Mouse (Mus musculus) liver, embryonic 14.5 days (tissue): Measurements from ENCODE around the gene Gm5142. TPM values are rescaled to one million over a fixed set of nuclear protein-coding genes. Genes with fewer than 3 reads are reported as not detected.

Experiments
- ATAC-seq: fragments of 200-750 bp; cut with Nextera tagmentation; 2 replicates; pipeline ENCODE4 v1.8.0; 2017; ENCODE audit warnings: moderate number of reproducible peaks, mild to moderate bottlenecking, moderate library complexity; ENCODE audit not compliant: insufficient read depth
- DNase-seq, 3 experiments: peaks; one replicate each; pipeline ENCODE4 v3.0.0-alpha.2; 2012 to 2013; ENCODE audit warnings: low read depth in 3 of 3, low spot score in 3 of 3
- H3K27ac ChIP-seq: fragments of 300-500 bp; sonication (generic); 2 replicates; pipeline ENCODE4 v1.5.1; 2014; ENCODE audit warnings: moderate library complexity, mild to moderate bottlenecking, control low read depth, inconsistent platforms
- H3K27me3 ChIP-seq: fragments of 300-500 bp; sonication (generic); 2 replicates; pipeline ENCODE4 v1.6.1; 2014; ENCODE audit warnings: mild to moderate bottlenecking, low read length, moderate library complexity; ENCODE audit not compliant: control insufficient read depth, insufficient read depth
- H3K36me3 ChIP-seq: fragments of 300-500 bp; sonication (generic); replicated peaks from 2 replicates; pipeline ENCODE4 v1.6.1; 2014; ENCODE audit warnings: low read depth; ENCODE audit not compliant: control insufficient read depth, insufficient read depth
- H3K4me1 ChIP-seq, 2 experiments: fragments of 200-500 bp in 1 of 2; fragments of 300-500 bp in 1 of 2; sonication (generic) in 1 of 2; replicated peaks; 2 replicates each; pipeline ENCODE4 v1.6.1; 2012 to 2014; ENCODE audit warnings: antibody characterized with exemption in 1 of 2, inconsistent platforms in 1 of 2, low read length in 1 of 2; ENCODE audit not compliant: control insufficient read depth in 2 of 2, insufficient read depth in 2 of 2
- H3K4me2 ChIP-seq: fragments of 300-500 bp; sonication (generic); 2 replicates; pipeline ENCODE4 v1.6.1; 2014; ENCODE audit warnings: low read depth, mild to moderate bottlenecking, control low read depth, moderate library complexity
- H3K4me3 ChIP-seq, 2 experiments: fragments of 200-500 bp in 1 of 2; fragments of 300-500 bp in 1 of 2; sonication (generic) in 1 of 2; 2 replicates each; pipeline ENCODE4 v1.5.1; 2012 to 2014; ENCODE audit warnings: low read depth in 2 of 2, low read length in 2 of 2, mild to moderate bottlenecking in 2 of 2, control low read depth in 1 of 2, inconsistent platforms in 1 of 2, moderate library complexity in 1 of 2; ENCODE audit not compliant: insufficient read depth in 1 of 2
- H3K9ac ChIP-seq: fragments of 300-500 bp; sonication (generic); replicated peaks from 2 replicates; pipeline ENCODE4 v1.6.1; 2014; ENCODE audit warnings: mild to moderate bottlenecking, control low read depth, moderate library complexity
- H3K9me3 ChIP-seq: fragments of 300-500 bp; sonication (generic); 2 replicates; pipeline ENCODE4 v1.6.1; 2016; ENCODE audit warnings: low read length, mixed read lengths; ENCODE audit not compliant: control insufficient read depth
- CTCF ChIP-seq: IDR thresholded peaks from 2 replicates; pipeline ENCODE4 v1.5.1; 2016; ENCODE audit warnings: antibody characterized with exemption, low read depth, control low read depth
- EP300 ChIP-seq: IDR thresholded peaks from 2 replicates; pipeline ENCODE4 v1.6.1; 2016; ENCODE audit warnings: antibody characterized with exemption, low read depth
- WGBS: fragments of 180-500 bp; shearing (Covaris S2); extraction: QIAGEN DNeasy Blood & Tissue Kit; methylation state at CpG from one replicate; pipeline ENCODE4 v1.1.7; 2014; ENCODE audit not compliant: insufficient replicate concordance; 5-methylcytosine and 5-hydroxymethylcytosine counted together
- polyA plus RNA-seq, 2 experiments: library from polyadenylated mRNA; depleted of rRNA in 1 of 2; stranded (reverse) in 1 of 2; unstranded in 1 of 2; fragments of >200 nt; fragmentation: Nextera tagmentation in 1 of 2; extraction: Ambion mirVana in 1 of 2; gene quantifications; 2 replicates each; pipeline versions ENCODE4 v1.2.1 to v1.2.3; 2012 to 2014

Gene Gm5142
- not detected in 2 replicates for polyA plus RNA-seq (2012; rRNA removed)
- polyA plus RNA-seq (2014; fragmentation: Nextera tagmentation; extraction: Ambion mirVana) = not detected in 2 replicates

GRCm38 (mm10) chr14:59178649-59179048 is at the start of gene Gm5142:
Gene Gm5142 (minus strand): TSS chr14:59178749.
- 61% methylated on average over 3 of the region's 3 CpGs for WGBS
- ATAC-seq = no peak
- DNase-seq = no peak
- Histone ChIP-seq H3K4me3 (no peak within 1 kb of the TSS), H3K9ac (no peak within 1 kb of the TSS), H3K9me3 (no peaks in the 10 kb centered on the region), H3K4me1 (no peaks in the 10 kb centered on the region; a peak in 1 of 4 replicates), H3K27me3 (no peaks in the 10 kb centered on the region), H3K36me3 (no peaks in the 10 kb centered on the region), H3K4me2 (no peak within 1 kb of the TSS), H3K27ac (no peak within 1 kb of the TSS)
- TF ChIP-seq EP300 = no peak

GRCm38 (mm10) chr14:59226240-59226639 is 47.7 kb upstream of the Gm5142 start:
- Histone ChIP-seq H3K4me2 (no peak overlapping the region), H3K36me3 (peaks cover 3% of the 10 kb centered on the region), H3K4me1 (no peaks in the 10 kb centered on the region), H3K27ac (no peak overlapping the region), H3K4me3 (no peak overlapping the region), H3K27me3 (no peaks in the 10 kb centered on the region), H3K9ac (no peak overlapping the region), H3K9me3 (no peaks in the 10 kb centered on the region)
- TF ChIP-seq CTCF (0 out of 2 replicates have a peak, but pooled peaks have one; percentile 22), EP300 (no peak)
- ATAC-seq (no peak), DNase-seq (no peak)
- WGBS = 84% methylated on average over 11 of the region's 11 CpGs

- no peaks in the 10 kb centered on the region for H3K9me3 ChIP-seq
- DNase-seq = no peak
- H3K4me3 ChIP-seq = no peak overlapping the region
- H3K27me3 ChIP-seq = no peaks in the 10 kb centered on the region
- WGBS = 70% methylated on average over 3 of the region's 3 CpGs
- no peaks in the 10 kb centered on the region for H3K4me1 ChIP-seq
- no peaks in the 10 kb centered on the region for H3K36me3 ChIP-seq
- no peak overlapping the region for H3K27ac ChIP-seq
- H3K4me2 ChIP-seq = no peak overlapping the region
- no peak for ATAC-seq
- no peak for TF ChIP-seq CTCF
- no peak for TF ChIP-seq EP300
- no peak overlapping the region for H3K9ac ChIP-seq
These were observed 40.7 kb upstream of the Gm5142 start for GRCm38 (mm10) chr14:59219241-59219640.

GRCm38 (mm10) chr14:59209816-59210215 is 31.3 kb upstream of the Gm5142 start:
- H3K9ac ChIP-seq = no peak overlapping the region
- 68% methylated on average over 2 of the region's 2 CpGs for WGBS
- peaks cover 0 to 10% of the 10 kb centered on the region in 2 experiments; a peak in 2 of 4 replicates for H3K4me1 ChIP-seq
- H3K4me2 ChIP-seq = no peak overlapping the region
- H3K27me3 ChIP-seq = no peaks in the 10 kb centered on the region
- H3K27ac ChIP-seq = no peak overlapping the region
- H3K36me3 ChIP-seq = no peaks in the 10 kb centered on the region
- ATAC-seq (no peak), DNase-seq (no peak)
- no peak overlapping the region for H3K4me3 ChIP-seq
- no peaks in the 10 kb centered on the region for H3K9me3 ChIP-seq
- no peak for TF ChIP-seq EP300
- no peak for TF ChIP-seq CTCF

GRCm38 (mm10) chr14:59209003-59209402 is 30.5 kb upstream of the Gm5142 start:
- no peak overlapping the region for H3K4me3 ChIP-seq
- WGBS = 76% methylated on average over 7 of the region's 7 CpGs
- no peak overlapping the region for H3K27ac ChIP-seq
- no peaks in the 10 kb centered on the region for H3K36me3 ChIP-seq
- H3K27me3 ChIP-seq = no peaks in the 10 kb centered on the region
- DNase-seq (no peak), ATAC-seq (no peak)
- TF ChIP-seq EP300 = no peak
- TF ChIP-seq CTCF = no peak
- H3K9me3 ChIP-seq = no peaks in the 10 kb centered on the region
- H3K9ac ChIP-seq = no peak overlapping the region
- H3K4me2 ChIP-seq = no peak overlapping the region
- peaks cover 0 to 10% of the 10 kb centered on the region in 2 experiments; a peak in 2 of 4 replicates for H3K4me1 ChIP-seq
